Mouse (Mus musculus) heart, embryonic 14.5 days (tissue): Measurements from ENCODE around the gene Klf13. TPM values are rescaled to one million over a fixed set of nuclear protein-coding genes. Genes with fewer than 3 reads are reported as not detected.

Experiments
- ATAC-seq: fragments of 200-750 bp; cut with Nextera tagmentation; 2 replicates; pipeline ENCODE4 v1.8.0; 2017; ENCODE audit warnings: low read depth, moderate TSS enrichment; ENCODE audit not compliant: insufficient number of reproducible peaks, insufficient read depth, low FRiP score
- H3K27ac ChIP-seq, 2 experiments: fragments of 200-500 bp in 1 of 2; fragments of 300-500 bp in 1 of 2; sonication (generic) in 1 of 2; replicated peaks in 1 of 2; 2 replicates each; pipeline ENCODE4 v1.5.1; 2012 to 2014; ENCODE audit warnings: low read depth in 2 of 2, low read length in 2 of 2, control low read depth in 1 of 2, mild to moderate bottlenecking in 1 of 2, mixed read lengths in 1 of 2; ENCODE audit not compliant: control insufficient read depth in 1 of 2, insufficient read depth in 1 of 2
- H3K27me3 ChIP-seq: fragments of 300-500 bp; sonication (generic); 2 replicates; pipeline ENCODE4 v1.6.1; 2014; ENCODE audit warnings: mild to moderate bottlenecking, low read length, control low read depth; ENCODE audit not compliant: control insufficient read depth, insufficient read depth
- H3K36me3 ChIP-seq: fragments of 300-500 bp; sonication (generic); 2 replicates; pipeline ENCODE4 v1.6.1; 2014; ENCODE audit warnings: mild to moderate bottlenecking, control low read depth, low read length, mixed read lengths; ENCODE audit not compliant: control insufficient read depth, insufficient read depth
- H3K4me1 ChIP-seq, 2 experiments: fragments of 200-500 bp in 1 of 2; fragments of 300-500 bp in 1 of 2; sonication (generic) in 1 of 2; 2 replicates each; pipeline ENCODE4 v1.6.1; 2012 to 2014; ENCODE audit warnings: low read length in 2 of 2, control low read depth in 1 of 2, mixed read lengths in 1 of 2; ENCODE audit not compliant: control insufficient read depth in 2 of 2, insufficient read depth in 2 of 2
- H3K4me2 ChIP-seq: fragments of 300-500 bp; sonication (generic); 2 replicates; pipeline ENCODE4 v1.6.1; 2014; ENCODE audit warnings: mild to moderate bottlenecking, low read length
- H3K4me3 ChIP-seq, 2 experiments: fragments of 200-500 bp in 1 of 2; fragments of 300-500 bp in 1 of 2; sonication (generic) in 1 of 2; 2 replicates each; pipeline ENCODE4 v1.5.1; 2012 to 2014; ENCODE audit warnings: low read length in 2 of 2, mild to moderate bottlenecking in 2 of 2, control low read depth in 1 of 2, low read depth in 1 of 2, moderate library complexity in 1 of 2; ENCODE audit not compliant: control insufficient read depth in 1 of 2, insufficient read depth in 1 of 2
- H3K9ac ChIP-seq: fragments of 300-500 bp; sonication (generic); 2 replicates; pipeline ENCODE4 v1.6.1; 2014; ENCODE audit warnings: mild to moderate bottlenecking, low read length
- H3K9me3 ChIP-seq: fragments of 300-500 bp; sonication (generic); 2 replicates; pipeline ENCODE4 v1.6.1; 2016; ENCODE audit warnings: low read length, control low read depth; ENCODE audit not compliant: control insufficient read depth
- WGBS: fragments of 180-500 bp; shearing (Covaris S2); extraction: QIAGEN DNeasy Blood & Tissue Kit; methylation state at CpG from one replicate; pipeline ENCODE4 v1.1.7; 2014; 5-methylcytosine and 5-hydroxymethylcytosine counted together
- polyA plus RNA-seq: library from polyadenylated mRNA; unstranded; fragments of >200 nt; fragmentation: Nextera tagmentation; extraction: Ambion mirVana; gene quantifications from 2 replicates; pipeline ENCODE4 v1.2.1, GENCODE M21; 2014

Klf13 gene
- polyA plus RNA-seq, 1 experiment from 2014 or later: 26.7 TPM

- no peaks in the 10 kb centered on the region for H3K36me3 ChIP-seq
- H3K9ac ChIP-seq: no peak overlapping the region
- ATAC-seq: no peak
- no peaks in the 10 kb centered on the region for H3K27me3 ChIP-seq
- no peak overlapping the region for H3K4me3 ChIP-seq
- H3K4me1 ChIP-seq: peaks cover 10 to 28% of the 10 kb centered on the region in 2 experiments
- H3K4me2 ChIP-seq: no peak overlapping the region
- H3K9me3 ChIP-seq: no peaks in the 10 kb centered on the region
- WGBS: 93% methylated on average over 5 of the region's 5 CpGs
- no peak overlapping the region for H3K27ac ChIP-seq
Measured at GRCm38 (mm10) chr7:63930766-63931165, 7.9 kb downstream of the Klf13 start.

- no peaks in the 10 kb centered on the region for H3K27me3 ChIP-seq
- no peak overlapping the region for H3K9ac ChIP-seq
- H3K27ac ChIP-seq: no peak overlapping the region
- ATAC-seq: no peak
- H3K36me3 ChIP-seq: no peaks in the 10 kb centered on the region
- no peaks in the 10 kb centered on the region for H3K9me3 ChIP-seq
- H3K4me2 ChIP-seq: no peak overlapping the region
- H3K4me3 ChIP-seq: no peak overlapping the region
- H3K4me1 ChIP-seq: peaks cover 11 to 28% of the 10 kb centered on the region in 2 experiments
- 84% methylated on average over 3 of the region's 3 CpGs for WGBS
Measured at GRCm38 (mm10) chr7:63930132-63930531, 8.6 kb downstream of the Klf13 start.

- ATAC-seq: no peak
- no peak overlapping the region for H3K9ac ChIP-seq
- H3K27ac ChIP-seq: no peak overlapping the region
- no peaks in the 10 kb centered on the region for H3K27me3 ChIP-seq
- H3K4me3 ChIP-seq: no peak overlapping the region
- H3K9me3 ChIP-seq: no peaks in the 10 kb centered on the region
- no peaks in the 10 kb centered on the region for H3K36me3 ChIP-seq
- H3K4me2 ChIP-seq: no peak overlapping the region
- WGBS: 72% methylated on average over 4 of the region's 4 CpGs
- H3K4me1 ChIP-seq: peaks cover 16 to 30% of the 10 kb centered on the region in 2 experiments
Measured at GRCm38 (mm10) chr7:63929080-63929479, 9.6 kb downstream of the Klf13 start.

- no peak overlapping the region for H3K4me2 ChIP-seq
- no peak for ATAC-seq
- WGBS: 94% methylated on average over 6 of the region's 6 CpGs
- H3K9me3 ChIP-seq: 0 out of 2 replicates have a peak, but pooled peaks cover 3% of the 10 kb centered on the region
- no peak overlapping the region for H3K27ac ChIP-seq
- H3K9ac ChIP-seq: no peak overlapping the region
- no peak overlapping the region for H3K4me3 ChIP-seq
- no peaks in the 10 kb centered on the region for H3K36me3 ChIP-seq
- H3K27me3 ChIP-seq: no peaks in the 10 kb centered on the region
- peaks cover 10 to 30% of the 10 kb centered on the region in 2 experiments for H3K4me1 ChIP-seq
Measured at GRCm38 (mm10) chr7:63927121-63927520, 11.6 kb downstream of the Klf13 start.

GRCm38 (mm10) chr7:63926492-63926891, 12.2 kb downstream of the Klf13 start:
- Histone ChIP-seq H3K4me2 (no peak overlapping the region), H3K27me3 (no peaks in the 10 kb centered on the region), H3K27ac (no peak overlapping the region), H3K9me3 (0 out of 2 replicates have a peak, but pooled peaks cover 3% of the 10 kb centered on the region), H3K4me1 (peaks cover 10 to 30% of the 10 kb centered on the region in 2 experiments), H3K36me3 (no peaks in the 10 kb centered on the region), H3K9ac (no peak overlapping the region), H3K4me3 (no peak overlapping the region)
- WGBS: 69% methylated on average over 3 of the region's 3 CpGs
- ATAC-seq: no peak

GRCm38 (mm10) chr7:63925413-63926360, 13.0 kb downstream of the Klf13 start:
- no peaks in the 10 kb centered on the region for H3K36me3 ChIP-seq
- peak overlapping the region in 1 of 2 experiments; percentile 21; a peak in 1 of 4 replicates for H3K27ac ChIP-seq
- H3K4me3 ChIP-seq: no peak overlapping the region
- WGBS: 73% methylated on average over 14 of the region's 14 CpGs
- ATAC-seq: no peak; the same call in 1 of the 2 replicates
- no peaks in the 10 kb centered on the region for H3K27me3 ChIP-seq
- H3K9ac ChIP-seq: no peak overlapping the region
- H3K9me3 ChIP-seq: 0 out of 2 replicates have a peak, but pooled peaks cover 3% of the 10 kb centered on the region
- H3K4me2 ChIP-seq: peak overlapping the region; percentile 1; the same call in 1 of the 2 replicates
- H3K4me1 ChIP-seq: peaks cover 10 to 37% of the 10 kb centered on the region in 2 experiments

GRCm38 (mm10) chr7:63924747-63925412, 13.8 kb downstream of the Klf13 start:
- H3K36me3 ChIP-seq: no peaks in the 10 kb centered on the region
- peak overlapping the region in 1 of 2 experiments; percentile 21; a peak in 1 of 4 replicates for H3K27ac ChIP-seq
- H3K4me1 ChIP-seq: peaks cover 12 to 43% of the 10 kb centered on the region in 2 experiments
- no peaks in the 10 kb centered on the region for H3K27me3 ChIP-seq
- ATAC-seq: no peak
- no peak overlapping the region for H3K4me3 ChIP-seq
- 0 out of 2 replicates have a peak, but pooled peaks cover 3% of the 10 kb centered on the region for H3K9me3 ChIP-seq
- no peak overlapping the region for H3K9ac ChIP-seq
- 57% methylated on average over 6 of the region's 6 CpGs for WGBS
- H3K4me2 ChIP-seq: peak overlapping the region; percentile 1; the same call in 1 of the 2 replicates
